Mouse (Mus musculus) midbrain, embryonic 13.5 days (tissue): Measurements from ENCODE around the gene Clba1. TPM values are rescaled to one million over a fixed set of nuclear protein-coding genes. Genes with fewer than 3 reads are reported as not detected.

Experiments used
- ATAC-seq: fragments of 200-750 bp; cut with Nextera tagmentation; 2 replicates; pipeline ENCODE4 v1.8.0; 2017; ENCODE audit warnings: mild to moderate bottlenecking, moderate TSS enrichment, moderate library complexity
- H3K27ac ChIP-seq: fragments of 300-500 bp; sonication (generic); 2 replicates; pipeline ENCODE4 v1.5.1; 2015; ENCODE audit warnings: inconsistent platforms, mild to moderate bottlenecking, moderate library complexity
- H3K27me3 ChIP-seq: fragments of 300-500 bp; sonication (generic); 2 replicates; pipeline ENCODE4 v1.6.1; 2015; ENCODE audit warnings: mild to moderate bottlenecking, inconsistent platforms
- H3K36me3 ChIP-seq: fragments of 300-500 bp; sonication (generic); 2 replicates; pipeline ENCODE4 v1.6.1; 2015; ENCODE audit warnings: mild to moderate bottlenecking, inconsistent platforms
- H3K4me1 ChIP-seq: fragments of 300-500 bp; sonication (generic); replicated peaks from 2 replicates; pipeline ENCODE4 v1.6.1; 2015; ENCODE audit warnings: inconsistent platforms
- H3K4me2 ChIP-seq: fragments of 300-500 bp; sonication (generic); replicated peaks from 2 replicates; pipeline ENCODE4 v1.6.1; 2015; ENCODE audit warnings: moderate library complexity, mild to moderate bottlenecking, inconsistent platforms
- H3K4me3 ChIP-seq: fragments of 300-500 bp; sonication (generic); replicated peaks from 2 replicates; pipeline ENCODE4 v1.5.1; 2015; ENCODE audit warnings: mild to moderate bottlenecking, inconsistent platforms
- H3K9ac ChIP-seq: fragments of 300-500 bp; sonication (generic); replicated peaks from 2 replicates; pipeline ENCODE4 v1.6.1; 2015; ENCODE audit warnings: mild to moderate bottlenecking, inconsistent platforms
- H3K9me3 ChIP-seq: fragments of 300-500 bp; sonication (generic); 2 replicates; pipeline ENCODE4 v1.6.1; 2016; ENCODE audit warnings: mild to moderate bottlenecking, inconsistent platforms
- WGBS: fragments of 180-500 bp; shearing (Covaris S2); methylation state at CpG from one replicate; pipeline ENCODE4 v1.1.7; 2015; 5-methylcytosine and 5-hydroxymethylcytosine counted together
- polyA plus RNA-seq: library from polyadenylated mRNA; unstranded; fragments of >200 nt; fragmentation: Nextera tagmentation; extraction: Ambion mirVana; gene quantifications from 2 replicates; pipeline ENCODE4 v1.2.1, GENCODE M21; 2015

Clba1 gene
- polyA plus RNA-seq, 1 experiment from 2014 or later, result 22.7 TPM

GRCm38 (mm10) chr12:112796551-112797510 is 11.9 kb upstream of the Clba1 start:
- peaks cover 13% of the 10 kb centered on the region for H3K4me1 ChIP-seq
- H3K9ac ChIP-seq, result no peak overlapping the region
- H3K27ac ChIP-seq, result no peak overlapping the region
- H3K27me3 ChIP-seq, result peaks cover 21% of the 10 kb centered on the region
- no peak overlapping the region for H3K4me2 ChIP-seq
- 58% methylated on average over 16 of the region's 17 CpGs for WGBS
- ATAC-seq, result no peak
- no peaks in the 10 kb centered on the region for H3K9me3 ChIP-seq
- no peak overlapping the region for H3K4me3 ChIP-seq
- H3K36me3 ChIP-seq, result no peaks in the 10 kb centered on the region

GRCm38 (mm10) chr12:112797672-112798331 is 10.9 kb upstream of the Clba1 start:
- Histone ChIP-seq H3K4me2 (no peak overlapping the region), H3K36me3 (no peaks in the 10 kb centered on the region), H3K4me1 (peaks cover 19% of the 10 kb centered on the region), H3K27ac (no peak overlapping the region), H3K9ac (no peak overlapping the region), H3K9me3 (no peaks in the 10 kb centered on the region), H3K4me3 (no peak overlapping the region), H3K27me3 (peaks cover 31% of the 10 kb centered on the region)
- no peak for ATAC-seq
- 63% methylated on average over 15 of the region's 15 CpGs for WGBS

GRCm38 (mm10) chr12:112798332-112798681 is 10.4 kb upstream of the Clba1 start:
- H3K27me3 ChIP-seq, result peaks cover 34% of the 10 kb centered on the region
- no peak overlapping the region for H3K27ac ChIP-seq
- WGBS, result 54% methylated on average over 5 of the region's 5 CpGs
- no peaks in the 10 kb centered on the region for H3K9me3 ChIP-seq
- no peak overlapping the region for H3K4me2 ChIP-seq
- H3K4me3 ChIP-seq, result no peak overlapping the region
- no peak for ATAC-seq
- no peaks in the 10 kb centered on the region for H3K36me3 ChIP-seq
- peaks cover 19% of the 10 kb centered on the region for H3K4me1 ChIP-seq
- no peak overlapping the region for H3K9ac ChIP-seq

- H3K27me3 ChIP-seq, result peaks cover 38% of the 10 kb centered on the region
- no peaks in the 10 kb centered on the region for H3K36me3 ChIP-seq
- WGBS, result 77% methylated on average over 5 of the region's 5 CpGs
Observed at GRCm38 (mm10) chr12:112798716-112799115, 10.0 kb upstream of the Clba1 start.

GRCm38 (mm10) chr12:112799237-112799970 is 9.3 kb upstream of the Clba1 start:
- H3K4me1 ChIP-seq, result peaks cover 14% of the 10 kb centered on the region
- no peaks in the 10 kb centered on the region for H3K9me3 ChIP-seq
- peaks cover 43% of the 10 kb centered on the region for H3K27me3 ChIP-seq
- no peak overlapping the region for H3K4me2 ChIP-seq
- H3K9ac ChIP-seq, result no peak overlapping the region
- H3K4me3 ChIP-seq, result no peak overlapping the region
- H3K27ac ChIP-seq, result no peak overlapping the region
- no peak for ATAC-seq
- H3K36me3 ChIP-seq, result no peaks in the 10 kb centered on the region
- 84% methylated on average over 10 of the region's 10 CpGs for WGBS

More at GRCm38 (mm10) chr12:112798716-112799115, 10.0 kb upstream of the Clba1 start:
- Histone ChIP-seq H3K4me1 (peaks cover 19% of the 10 kb centered on the region), H3K4me3 (no peak overlapping the region), H3K4me2 (no peak overlapping the region), H3K9me3 (no peaks in the 10 kb centered on the region), H3K27ac (no peak overlapping the region), H3K9ac (no peak overlapping the region)
- no peak for ATAC-seq

GRCm38 (mm10) chr12:112800476-112800875 is 8.3 kb upstream of the Clba1 start:
- Histone ChIP-seq H3K27me3 (peaks cover 46% of the 10 kb centered on the region), H3K36me3 (no peaks in the 10 kb centered on the region), H3K4me3 (no peak overlapping the region), H3K27ac (no peak overlapping the region), H3K9ac (no peak overlapping the region), H3K4me1 (peaks cover 12% of the 10 kb centered on the region), H3K4me2 (no peak overlapping the region), H3K9me3 (no peaks in the 10 kb centered on the region)
- peak; percentile 10; the same call in 1 of the 2 replicates for ATAC-seq
- 13% methylated on average over 4 of the region's 4 CpGs for WGBS

- H3K36me3 ChIP-seq, result no peaks in the 10 kb centered on the region
- peak within 1 kb of the TSS; percentile 65 for H3K4me3 ChIP-seq
- no peak within 1 kb of the TSS for H3K27ac ChIP-seq
- H3K4me1 ChIP-seq, result peaks cover 12% of the 10 kb centered on the region
- H3K27me3 ChIP-seq, result peaks cover 56% of the 10 kb centered on the region
- H3K4me2 ChIP-seq, result peak within 1 kb of the TSS; percentile 100
- H3K9ac ChIP-seq, result peak within 1 kb of the TSS; percentile 78
- peak; percentile 57 for ATAC-seq
- no peaks in the 10 kb centered on the region for H3K9me3 ChIP-seq
- 4% methylated on average over 65 of the region's 69 CpGs for WGBS
Observed at GRCm38 (mm10) chr12:112801864-112802846, 6.6 kb upstream of the Clba1 start, which contains the start of gene Ahnak2. TSS of gene Ahnak2 (minus strand) at chr12:112802657.

GRCm38 (mm10) chr12:112802917-112803316 is 5.8 kb upstream of the Clba1 start:
- no peak overlapping the region for H3K9ac ChIP-seq
- ATAC-seq, result no peak
- H3K4me1 ChIP-seq, result peaks cover 10% of the 10 kb centered on the region
- no peak overlapping the region; the same call in 1 of the 2 replicates for H3K4me3 ChIP-seq
- 30% methylated on average over 3 of the region's 3 CpGs for WGBS
- no peaks in the 10 kb centered on the region for H3K9me3 ChIP-seq
- no peak overlapping the region for H3K27ac ChIP-seq
- H3K27me3 ChIP-seq, result peaks cover 56% of the 10 kb centered on the region
- H3K36me3 ChIP-seq, result no peaks in the 10 kb centered on the region
- H3K4me2 ChIP-seq, result peak overlapping the region; percentile 100

GRCm38 (mm10) chr12:112804046-112804445 is 4.7 kb upstream of the Clba1 start:
- no peaks in the 10 kb centered on the region for H3K36me3 ChIP-seq
- no peak overlapping the region for H3K4me3 ChIP-seq
- H3K9me3 ChIP-seq, result no peaks in the 10 kb centered on the region
- 54% methylated on average over 13 of the region's 13 CpGs for WGBS
- H3K27ac ChIP-seq, result no peak overlapping the region
- ATAC-seq, result no peak
- no peak overlapping the region for H3K4me2 ChIP-seq
- no peak overlapping the region for H3K9ac ChIP-seq
- H3K4me1 ChIP-seq, result peaks cover 17% of the 10 kb centered on the region
- peaks cover 56% of the 10 kb centered on the region for H3K27me3 ChIP-seq

- H3K4me1 ChIP-seq, result peaks cover 32% of the 10 kb centered on the region
- H3K9me3 ChIP-seq, result no peaks in the 10 kb centered on the region
- no peak for ATAC-seq
- 76% methylated on average over 6 of the region's 6 CpGs for WGBS
- peaks cover 43% of the 10 kb centered on the region for H3K27me3 ChIP-seq
- H3K4me3 ChIP-seq, result no peak overlapping the region
- H3K9ac ChIP-seq, result 0 out of 2 replicates have a peak overlapping the region, but pooled peaks have one; percentile 19
- H3K36me3 ChIP-seq, result no peaks in the 10 kb centered on the region
- H3K4me2 ChIP-seq, result no peak overlapping the region
- H3K27ac ChIP-seq, result no peak overlapping the region
Observed at GRCm38 (mm10) chr12:112806044-112806443, 2.7 kb upstream of the Clba1 start.

GRCm38 (mm10) chr12:112807796-112808195 is 941 bp upstream of the Clba1 start:
- ATAC-seq, result 0 out of 2 replicates have a peak, but pooled peaks have one; percentile 0
- no peak overlapping the region for H3K27ac ChIP-seq
- H3K27me3 ChIP-seq, result peaks cover 25% of the 10 kb centered on the region
- H3K4me3 ChIP-seq, result peak overlapping the region; percentile 69; the same call in 1 of the 2 replicates
- peaks cover 15% of the 10 kb centered on the region for H3K36me3 ChIP-seq
- peak overlapping the region; percentile 83; the same call in 1 of the 2 replicates for H3K9ac ChIP-seq
- peak overlapping the region; percentile 97; the same call in 1 of the 2 replicates for H3K4me2 ChIP-seq
- H3K9me3 ChIP-seq, result no peaks in the 10 kb centered on the region
- 73% methylated on average over 4 of the region's 4 CpGs for WGBS
- peaks cover 23% of the 10 kb centered on the region for H3K4me1 ChIP-seq
